Mouse (Mus musculus) inflammation-experienced regulatory T-cells (primary cell): ENCODE results near the gene Gin1. TPM values are rescaled to one million over a fixed set of nuclear protein-coding genes. Genes with fewer than 3 reads are reported as not detected.

ENCODE experiments used
- polyA plus RNA-seq, 2 experiments: library from polyadenylated mRNA; unstranded; fragments of 100-300 nt; shearing (Covaris generic); gene quantifications; one replicate each; pipeline ENCODE4 v1.2.1; 2017

Gene Gin1
- polyA plus RNA-seq: 10 to 100 TPM; 18.0 to 26.4 TPM

DNA sequence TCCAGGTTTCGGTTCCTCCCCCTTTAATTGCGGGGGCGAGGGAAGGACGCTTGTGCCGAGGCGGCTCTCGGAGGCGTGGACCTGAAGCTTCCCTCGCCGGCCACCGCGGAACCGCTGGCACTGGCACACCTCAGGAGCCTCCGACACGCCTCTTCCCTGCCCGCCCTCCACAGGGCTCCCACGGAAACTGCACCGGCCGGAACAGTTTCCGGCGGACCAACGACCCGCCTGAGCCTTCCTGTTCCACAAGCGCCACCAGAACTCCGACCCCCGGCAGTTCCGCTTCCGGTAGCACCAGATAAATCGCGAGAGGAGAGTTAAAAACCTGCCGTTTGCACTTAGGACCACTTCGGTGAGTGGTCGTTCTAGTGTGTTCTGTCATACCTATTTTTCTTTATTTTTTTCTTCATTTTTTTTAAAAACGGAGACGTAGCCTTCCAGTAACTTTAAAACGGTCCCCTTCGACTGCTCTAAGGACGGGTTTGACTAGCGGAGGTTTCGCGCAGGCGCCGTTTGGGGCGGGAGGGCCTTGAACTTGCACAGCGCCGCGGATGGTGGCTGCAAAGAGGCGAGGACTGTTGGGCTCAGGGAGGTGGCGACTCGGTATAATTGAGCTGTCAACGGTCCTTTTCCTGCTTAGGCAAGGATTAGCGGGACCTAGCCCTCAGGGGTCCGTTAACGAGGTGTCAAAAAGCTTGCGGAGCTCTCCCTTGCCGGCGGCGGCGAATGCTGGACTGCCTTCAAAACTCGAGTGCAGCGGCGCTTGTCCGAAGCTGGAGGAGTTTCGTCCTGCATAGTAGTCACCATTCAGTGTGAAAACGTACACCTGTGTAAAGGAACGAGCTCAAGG lies at the start of gene Gin1, which contains the start of gene Ppip5k2:
Gin1 (plus strand) TSS at position 269 of the 850 bp plus-strand sequence.
Ppip5k2 (minus strand) TSS at position 508 of the 850 bp plus-strand sequence.

Other genes with a start within 250 kb of the Gin1 start
- 10 to 100 TPM; 30.3 to 38.4 TPM for gene D1Ertd622e, start 108.1 kb upstream of the Gin1 start, polyA plus RNA-seq
- gene Ppip5k2, start 239 bp downstream of the Gin1 start, polyA plus RNA-seq: 10 to 100 TPM; 44.8 to 51.8 TPM